Mouse (Mus musculus) 3T3-L1 (cell line): ENCODE data around the gene Camk1d.

ENCODE experiments used
- DNase-seq: peaks from one replicate; pipeline ENCODE4 v3.0.0-alpha.2; 2015; ENCODE audit warnings: low read depth, low spot score

The Camk1d gene

GRCm38 (mm10) chr2:5398505-5398904, 315.8 kb downstream of the Camk1d start:
- DNase-seq = no peak

GRCm38 (mm10) chr2:5398043-5398442, 316.3 kb downstream of the Camk1d start:
- DNase-seq = no peak

- no peak for DNase-seq
Observed at GRCm38 (mm10) chr2:5397468-5397867, 316.8 kb downstream of the Camk1d start.

GRCm38 (mm10) chr2:5396415-5396814, 317.9 kb downstream of the Camk1d start:
- peak; percentile 39 for DNase-seq

- DNase-seq = no peak
Observed at GRCm38 (mm10) chr2:5395873-5396272, 318.4 kb downstream of the Camk1d start.

GRCm38 (mm10) chr2:5392921-5393320, 321.4 kb downstream of the Camk1d start:
- no peak for DNase-seq

- no peak for DNase-seq
Observed at GRCm38 (mm10) chr2:5392470-5392869, 321.8 kb downstream of the Camk1d start.

GRCm38 (mm10) chr2:5388381-5388780, 325.9 kb downstream of the Camk1d start:
- no peak for DNase-seq

- no peak for DNase-seq
Observed at GRCm38 (mm10) chr2:5381712-5382710, 332.3 kb downstream of the Camk1d start.

- no peak for DNase-seq
Observed at GRCm38 (mm10) chr2:5380973-5381372, 333.3 kb downstream of the Camk1d start.

GRCm38 (mm10) chr2:5378922-5379321, 335.4 kb downstream of the Camk1d start:
- peak; percentile 68 for DNase-seq

- DNase-seq = no peak
Observed at GRCm38 (mm10) chr2:5378066-5378672, 336.1 kb downstream of the Camk1d start.

- DNase-seq = no peak
Observed at GRCm38 (mm10) chr2:5372886-5373429, 341.4 kb downstream of the Camk1d start.

- DNase-seq = no peak
Observed at GRCm38 (mm10) chr2:5371316-5371715, 343.0 kb downstream of the Camk1d start.

GRCm38 (mm10) chr2:5370591-5370990, 343.7 kb downstream of the Camk1d start:
- no peak for DNase-seq

GRCm38 (mm10) chr2:5363836-5364235, 350.5 kb downstream of the Camk1d start:
- no peak for DNase-seq

GRCm38 (mm10) chr2:5358049-5358448, 356.3 kb downstream of the Camk1d start:
- DNase-seq = no peak

- no peak for DNase-seq
Observed at GRCm38 (mm10) chr2:5357056-5357455, 357.3 kb downstream of the Camk1d start.

GRCm38 (mm10) chr2:5352821-5353522, 361.3 kb downstream of the Camk1d start:
- DNase-seq = no peak

- DNase-seq = no peak
Observed at GRCm38 (mm10) chr2:5345344-5345743, 369.0 kb downstream of the Camk1d start.

GRCm38 (mm10) chr2:5327533-5328250, 386.6 kb downstream of the Camk1d start:
- no peak for DNase-seq
